Mouse (Mus musculus) c-Kit-positive CD71-negative TER-119-negative erythroid progenitor cells, embryonic 14.5 days (primary cell): ENCODE results near the gene Tmod3.
"Not testable (repeated sequence)": the region's sequence is repeated elsewhere in the genome, so short reads cannot be mapped to it uniquely, and the experiment has no call there.

Experiments
- DNase-seq: peaks from one replicate; pipeline ENCODE4 v3.0.0-alpha.2; 2013; ENCODE audit warnings: low read depth

The Tmod3 gene

DNA sequence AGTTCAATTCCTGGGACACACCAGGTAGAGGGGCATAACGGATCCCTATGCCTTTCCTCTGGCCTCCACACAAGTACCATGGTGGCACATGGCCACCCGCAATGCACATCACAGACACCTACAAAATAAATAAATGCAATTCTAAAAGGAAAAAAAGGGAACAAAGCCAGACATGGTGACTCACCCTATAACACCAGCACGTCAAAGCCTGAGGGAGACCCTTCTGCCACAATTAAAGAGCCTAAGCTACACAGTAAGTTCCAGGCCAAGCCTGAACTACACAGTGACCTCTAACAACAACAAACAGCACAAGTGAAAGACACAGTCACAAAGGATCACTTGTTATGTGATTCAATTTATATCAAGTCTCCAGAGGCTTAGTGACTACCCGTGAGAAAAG, 5.7 kb downstream of the Tmod3 start:
- no peak for DNase-seq

- no peak for DNase-seq
Observed at GRCm38 (mm10) chr9:75551342-75551741, 8.1 kb downstream of the Tmod3 start.

DNA sequence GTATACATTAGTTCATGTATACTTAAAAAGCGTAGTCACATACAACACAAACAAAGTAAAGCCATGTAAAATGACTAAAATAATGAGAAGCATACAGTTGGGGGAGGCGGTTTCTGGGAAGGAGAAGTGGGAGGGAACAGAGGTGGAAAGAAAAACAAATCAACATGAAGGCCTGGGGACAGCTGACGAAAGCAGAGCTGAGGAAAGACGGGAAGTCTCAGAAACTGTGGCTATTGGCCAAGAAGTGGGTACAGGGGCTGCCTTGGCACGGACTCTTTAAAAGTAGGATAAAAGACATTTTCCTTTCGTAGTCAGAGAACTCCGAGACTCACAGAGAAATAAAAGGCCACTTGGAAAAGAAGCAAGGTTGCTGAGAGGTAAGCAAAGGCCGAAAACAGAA, 10.4 kb downstream of the Tmod3 start:
- no peak for DNase-seq

- no peak for DNase-seq
Observed at GRCm38 (mm10) chr9:75546885-75547553, 12.4 kb downstream of the Tmod3 start.

- DNase-seq, result no peak
Observed at GRCm38 (mm10) chr9:75545514-75545913, 13.9 kb downstream of the Tmod3 start.

DNA sequence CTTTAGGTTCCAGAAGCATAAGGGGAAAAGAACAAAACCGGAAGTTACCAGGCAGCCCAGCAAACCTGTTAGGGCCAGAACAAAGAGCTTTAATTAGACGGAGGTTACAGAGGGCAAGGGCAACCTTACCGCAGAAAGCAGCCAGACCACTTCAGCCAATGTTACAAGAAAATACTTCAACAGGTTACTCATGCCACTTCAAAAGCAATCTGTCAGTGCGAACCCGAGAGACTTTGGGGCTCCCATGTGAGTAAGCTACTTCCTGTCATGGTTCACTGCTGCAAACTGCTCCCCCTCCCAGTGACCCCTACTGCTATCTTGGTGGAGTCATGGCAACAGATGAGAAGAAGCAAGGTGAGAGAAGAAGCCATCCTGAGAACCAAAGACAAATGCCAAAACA, 18.0 kb downstream of the Tmod3 start:
- DNase-seq, result no peak

DNA sequence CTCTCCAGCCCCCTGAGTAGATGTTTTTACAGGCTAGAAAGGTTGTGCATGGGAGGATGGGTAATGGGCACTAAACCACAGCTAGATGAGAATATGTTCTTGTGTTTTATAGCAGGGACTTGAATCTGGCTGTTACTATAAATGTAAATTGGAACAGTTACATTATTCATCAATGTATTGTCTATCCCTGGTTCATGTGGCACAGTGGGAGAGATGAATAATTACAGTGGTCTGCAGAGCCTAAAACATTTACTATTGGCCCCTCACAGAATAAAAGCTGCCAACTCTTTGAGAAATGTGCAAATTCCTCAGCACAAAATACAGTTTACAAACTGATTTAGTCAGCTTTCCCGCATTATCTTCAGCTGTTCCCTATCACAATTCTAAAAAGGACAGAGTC, 23.0 kb downstream of the Tmod3 start:
- DNase-seq, result no peak

GRCm38 (mm10) chr9:75534431-75534962, 25.0 kb downstream of the Tmod3 start:
- no peak for DNase-seq

GRCm38 (mm10) chr9:75532989-75533388, 26.5 kb downstream of the Tmod3 start:
- not testable (repeated sequence) for DNase-seq

DNA sequence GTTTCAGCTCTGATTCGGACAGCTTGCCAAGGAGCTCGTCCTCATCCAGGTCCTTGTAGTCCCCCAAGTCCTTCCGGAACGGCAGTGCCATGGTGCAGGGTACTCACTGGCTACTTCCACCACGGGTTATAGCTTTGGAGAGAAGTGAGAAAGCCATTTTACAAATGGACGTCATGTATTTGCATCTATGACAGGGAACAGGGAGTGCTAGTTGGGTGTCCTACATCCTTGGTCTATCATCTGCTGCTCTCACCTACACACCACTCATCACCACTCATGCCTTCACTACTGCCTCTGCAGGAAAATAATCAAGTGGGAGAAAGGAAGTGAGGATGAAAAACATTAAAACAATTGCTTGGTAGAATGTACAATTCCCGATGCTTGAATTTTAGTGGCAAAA, 27.0 kb downstream of the Tmod3 start:
- DNase-seq, result no peak

GRCm38 (mm10) chr9:75529358-75529757, 30.1 kb downstream of the Tmod3 start:
- no peak for DNase-seq

- no peak for DNase-seq
Observed at GRCm38 (mm10) chr9:75528096-75528495, 31.4 kb downstream of the Tmod3 start.

GRCm38 (mm10) chr9:75527368-75528059, 31.9 kb downstream of the Tmod3 start:
- DNase-seq, result no peak

DNA sequence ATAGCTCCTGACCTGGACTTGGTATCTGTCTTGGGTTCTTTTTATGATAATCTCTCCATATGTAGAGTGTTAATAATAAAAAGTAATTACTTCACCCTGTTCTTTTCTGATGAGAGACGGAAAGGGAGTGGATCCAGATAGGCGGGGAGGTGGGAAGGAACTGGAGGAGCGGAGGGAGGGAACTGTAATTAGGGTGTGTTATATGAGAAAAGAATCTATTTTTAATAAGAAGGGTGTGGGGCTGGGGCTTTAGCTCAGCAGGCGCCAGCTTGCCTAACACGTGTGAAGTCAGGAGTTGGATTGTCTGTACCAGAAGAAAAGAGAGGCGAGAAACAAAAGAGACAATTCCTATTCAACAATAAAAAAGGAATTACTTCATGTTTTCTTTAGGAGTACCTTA, 35.8 kb downstream of the Tmod3 start:
- no peak for DNase-seq

GRCm38 (mm10) chr9:75522217-75522616, 37.2 kb downstream of the Tmod3 start:
- no peak for DNase-seq

DNA sequence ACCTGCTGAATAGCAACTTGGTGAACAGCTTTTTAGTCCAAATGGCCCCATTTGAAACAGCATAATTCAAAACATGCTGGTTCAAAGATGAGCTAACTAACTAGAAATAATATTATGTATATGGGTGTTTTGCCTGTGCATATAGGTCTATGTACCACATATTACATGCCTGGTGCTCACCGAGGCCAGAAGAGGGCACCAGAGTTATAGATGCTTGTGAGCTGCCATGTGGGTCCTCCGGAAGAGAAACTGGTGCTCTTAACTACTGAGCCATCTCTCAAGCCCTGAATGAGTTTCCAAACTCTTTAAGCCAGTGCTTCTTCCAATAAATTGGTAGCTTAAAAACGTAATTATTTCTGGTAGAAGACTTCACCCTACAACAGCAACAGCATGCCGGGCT, 37.7 kb downstream of the Tmod3 start:
- DNase-seq, result peak; percentile 66

DNA sequence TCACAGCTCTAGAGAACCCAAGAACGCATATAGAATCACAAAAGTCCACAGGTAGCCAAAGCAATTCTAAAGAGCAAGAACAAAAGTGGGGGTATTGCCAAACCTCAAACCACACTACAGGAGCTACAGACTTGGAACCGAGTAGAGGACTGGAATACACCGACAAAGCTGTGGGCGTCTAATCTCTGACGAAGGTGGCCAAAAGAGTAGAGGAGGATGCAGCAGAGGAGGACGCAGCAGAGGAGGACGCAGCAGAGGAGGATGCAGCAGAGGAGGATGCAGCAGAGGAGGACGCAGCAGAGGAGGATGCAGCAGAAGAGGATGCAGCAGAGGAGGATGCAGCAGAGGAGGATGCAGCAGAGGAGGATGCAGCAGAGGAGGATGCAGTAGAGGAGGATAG, 38.5 kb downstream of the Tmod3 start:
- DNase-seq, result no peak

- no peak for DNase-seq
Observed at GRCm38 (mm10) chr9:75517751-75518150, 41.7 kb downstream of the Tmod3 start.

- DNase-seq, result peak; percentile 46
Observed at GRCm38 (mm10) chr9:75515464-75516113, 43.9 kb downstream of the Tmod3 start.

GRCm38 (mm10) chr9:75511236-75511939, 48.1 kb downstream of the Tmod3 start:
- no peak for DNase-seq

DNA sequence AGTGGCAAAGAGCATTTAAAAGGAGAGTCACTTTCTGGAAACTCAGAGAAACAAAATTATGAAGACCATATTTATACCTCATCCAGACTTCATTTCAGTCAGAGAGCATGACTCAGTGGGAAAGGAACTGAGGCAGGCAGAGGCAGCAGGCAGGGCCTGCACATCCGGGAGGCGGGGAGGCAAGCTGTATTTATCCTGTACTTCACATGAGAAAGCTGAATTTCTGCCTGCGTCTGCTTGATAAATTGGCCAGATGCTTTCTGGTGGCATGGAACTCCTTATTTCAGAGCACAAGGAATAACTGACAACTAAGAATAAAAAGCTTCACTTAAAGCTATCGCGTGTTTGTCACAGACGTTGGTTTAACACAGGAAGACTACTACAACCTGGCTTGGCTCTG, 55.1 kb downstream of the Tmod3 start:
- no peak for DNase-seq

GRCm38 (mm10) chr9:75498571-75498970, 60.9 kb downstream of the Tmod3 start:
- no peak for DNase-seq
